Mouse (Mus musculus): ENCODE data around the gene Pard3. TPM values are rescaled to one million over a fixed set of nuclear protein-coding genes. Genes with fewer than 3 reads are reported as not detected.

The Pard3 gene
- total RNA-seq, 2 experiments from 2014 or later = 24.0 to 30.0 TPM

GRCm38 (mm10) chr8:127344421-127344820 is 280.7 kb downstream of the Pard3 start:
- DNase-seq = no peak

GRCm38 (mm10) chr8:127345912-127346423 is 282.3 kb downstream of the Pard3 start:
- no peak for DNase-seq

- no peak for DNase-seq
Observed at GRCm38 (mm10) chr8:127347890-127348495, 284.3 kb downstream of the Pard3 start.

- no peak for DNase-seq
Observed at GRCm38 (mm10) chr8:127361796-127362195, 298.1 kb downstream of the Pard3 start.

- DNase-seq = no peak
Observed at GRCm38 (mm10) chr8:127368347-127368746, 304.7 kb downstream of the Pard3 start.

- no peak for DNase-seq
Observed at GRCm38 (mm10) chr8:127371326-127371949, 307.7 kb downstream of the Pard3 start.

GRCm38 (mm10) chr8:127377775-127378174 is 314.1 kb downstream of the Pard3 start:
- no peak for DNase-seq

- DNase-seq = no peak
Observed at GRCm38 (mm10) chr8:127378994-127379858, 315.5 kb downstream of the Pard3 start.

GRCm38 (mm10) chr8:127381259-127381658 is 317.6 kb downstream of the Pard3 start:
- no peak for DNase-seq

- DNase-seq = no peak
Observed at GRCm38 (mm10) chr8:127392700-127393099, 329.0 kb downstream of the Pard3 start.

- DNase-seq = no peak
Observed at GRCm38 (mm10) chr8:127395488-127395887, 331.8 kb downstream of the Pard3 start.

- no peak for DNase-seq
Observed at GRCm38 (mm10) chr8:127405815-127406214, 342.1 kb downstream of the Pard3 start.

GRCm38 (mm10) chr8:127410606-127411005 is 346.9 kb downstream of the Pard3 start:
- DNase-seq = no peak

GRCm38 (mm10) chr8:127411190-127411848 is 347.6 kb downstream of the Pard3 start:
- DNase-seq = no peak

GRCm38 (mm10) chr8:127423021-127423420 is 359.3 kb downstream of the Pard3 start:
- DNase-seq = no peak

GRCm38 (mm10) chr8:127424211-127424916 is 360.7 kb downstream of the Pard3 start:
- no peak for DNase-seq

GRCm38 (mm10) chr8:127426857-127427256 is 363.2 kb downstream of the Pard3 start:
- no peak for DNase-seq

GRCm38 (mm10) chr8:127428004-127428403 is 364.3 kb downstream of the Pard3 start:
- DNase-seq = no peak

GRCm38 (mm10) chr8:127431236-127431635 is 367.5 kb downstream of the Pard3 start:
- DNase-seq = no peak

GRCm38 (mm10) chr8:127435975-127436374 is 372.3 kb downstream of the Pard3 start:
- no peak for DNase-seq

GRCm38 (mm10) chr8:127437613-127438235 is 374.0 kb downstream of the Pard3 start:
- no peak for DNase-seq

Data from gastrocnemius, postnatal 25 days (tissue).